23 mouse cellular contexts compared by ENCODE assay signal in the genomic region with DNA sequence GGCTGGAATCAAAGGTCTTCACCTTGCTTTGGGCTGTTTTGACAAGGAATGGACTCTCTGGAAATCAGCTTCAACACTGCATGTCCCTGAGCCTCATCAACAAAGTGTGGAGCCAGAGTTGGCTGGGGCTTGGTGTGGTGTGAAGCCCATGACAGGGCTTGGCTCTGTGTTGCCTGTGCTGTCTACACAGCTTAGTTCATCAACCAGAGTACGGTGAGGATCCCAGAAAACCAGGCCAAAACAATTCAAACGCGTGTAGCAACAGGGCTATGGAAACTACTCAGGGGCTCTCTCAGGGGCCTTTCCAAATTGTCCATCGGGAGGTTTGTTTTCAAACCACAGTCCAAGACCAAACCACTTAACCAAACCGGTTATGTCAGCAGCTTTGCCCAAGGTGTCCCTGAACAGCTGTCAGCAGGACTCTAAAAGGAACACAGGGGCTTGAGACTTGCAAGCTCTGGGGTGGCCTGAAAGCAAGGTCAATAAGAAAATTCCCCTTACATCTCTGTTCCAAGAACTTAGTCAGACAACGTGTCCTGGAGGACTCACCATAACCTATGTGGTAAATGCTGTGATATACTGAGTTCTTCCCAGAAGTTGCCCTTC. TPM values are rescaled to one million over a fixed set of nuclear protein-coding genes. Genes with fewer than 3 reads are reported as not detected.
DNase-seq lines count a peak whose midpoint lies in the region; ATAC-seq and TF ChIP-seq lines count a peak whose summit lies in the region.
"Had no signal": no experiment of that assay in that cellular context is flagged by ENCODE, and none has a peak within 500 bp of the region (broad histone marks: within the 10 kb centered on the region; RNA-seq: fewer than 3 reads in every experiment).

No protein-coding gene starts in this region.

- 40% methylated on average over 6 of the region's 6 CpGs for WGBS in lung, adult 2 months
- WGBS in heart, embryonic 15.5 days = 24% methylated on average over 6 of the region's 6 CpGs
- WGBS in lung, embryonic 15.5 days = 17% methylated on average over 6 of the region's 6 CpGs
- 83% methylated on average over 6 of the region's 6 CpGs for WGBS in thymus, adult 2 months

- no peak for TF ChIP-seq CTCF in lung, adult 2 months (IDR thresholded peaks at IDR 0.05; ENCODE audit: insufficient read depth, low read length)
- TF ChIP-seq CTCF in thymus, adult 2 months (IDR thresholded peaks at IDR 0.05; ENCODE audit: borderline replicate concordance, control insufficient read depth, extremely low read depth, insufficient read depth, low read length, poor library complexity) = no peak

- H3K79me2 ChIP-seq in myocyte (ENCODE audit: control insufficient read depth, insufficient read depth) = no peaks in the 10 kb centered on the region

- DNase-seq in lung, adult 18-20 months = peak; percentile 35 to 40
- DNase-seq in lung, adult 2 months = no peak
- no peak for DNase-seq in kidney, postnatal 14 days
- no peak for DNase-seq in thymus, adult 2 months
- DNase-seq: adrenal gland, postnatal 14 days; cerebellum, adult 2 months; gastrocnemius, postnatal 14 days; kidney, adult 9 months; left cerebral cortex, postnatal 4 days; liver, embryonic 13.5 days; right cerebral cortex, postnatal 14 days; thymus, postnatal 14 days had no signal

- no peak overlapping the region for H3K4me2 ChIP-seq in heart, embryonic 15.5 days
- no peak overlapping the region for H3K4me2 ChIP-seq in lung, embryonic 15.5 days
- peak overlapping the region; percentile 25 for H3K4me2 ChIP-seq in myocyte (ENCODE audit: low read depth)
- H3K4me2 ChIP-seq: embryonic facial prominence, embryonic 15.5 days; liver, embryonic 13.5 days had no signal

- H3K9ac ChIP-seq in heart, embryonic 15.5 days = no peak overlapping the region
- H3K9ac ChIP-seq in lung, embryonic 15.5 days = no peak overlapping the region
- H3K9ac ChIP-seq: embryonic facial prominence, embryonic 15.5 days; liver, embryonic 13.5 days had no signal

- no peak for TF ChIP-seq POLR2A in lung, adult 2 months (IDR thresholded peaks at IDR 0.05; ENCODE audit: borderline replicate concordance, extremely low read depth, low read depth, low read length)
- no peak for TF ChIP-seq POLR2A in myocyte (IDR thresholded peaks at IDR 0.05; ENCODE audit: insufficient read length, low read depth)
- no peak for TF ChIP-seq POLR2A in thymus, adult 2 months (IDR thresholded peaks at IDR 0.05; ENCODE audit: control insufficient read depth, extremely low read depth, insufficient read depth, low read length, poor library complexity)

- H3K27ac ChIP-seq in heart, embryonic 15.5 days = peak overlapping the region; percentile 75
- H3K27ac ChIP-seq in lung, embryonic 15.5 days = peak overlapping the region; percentile 63
- H3K27ac ChIP-seq in thymus, adult 2 months (ENCODE audit: control insufficient read depth, insufficient read depth, low read length) = no peak overlapping the region
- H3K27ac ChIP-seq: embryonic facial prominence, embryonic 15.5 days; forebrain, embryonic 10.5 days; hindbrain, embryonic 10.5 days; liver, embryonic 13.5 days had no signal

- H3K4me3 ChIP-seq in lung, adult 2 months (replicated peaks; ENCODE audit: extremely low read depth, low read depth, low read length) = no peak overlapping the region
- H3K4me3 ChIP-seq in heart, embryonic 15.5 days = no peak overlapping the region
- H3K4me3 ChIP-seq in lung, embryonic 15.5 days = no peak overlapping the region
- H3K4me3 ChIP-seq in myocyte = no peak overlapping the region
- no peak overlapping the region for H3K4me3 ChIP-seq in thymus, adult 2 months (ENCODE audit: control insufficient read depth, insufficient read depth, low read length)
- H3K4me3 ChIP-seq: embryonic facial prominence, embryonic 15.5 days; forebrain, embryonic 10.5 days; hindbrain, embryonic 10.5 days; liver, embryonic 13.5 days had no signal

- peaks cover 4% of the 10 kb centered on the region; the same call in 1 of the 2 replicates for H3K9me3 ChIP-seq in heart, embryonic 15.5 days (replicated peaks)
- no peaks in the 10 kb centered on the region for H3K9me3 ChIP-seq in lung, embryonic 15.5 days
- H3K9me3 ChIP-seq: embryonic facial prominence, embryonic 15.5 days; forebrain, embryonic 10.5 days; hindbrain, embryonic 10.5 days; liver, embryonic 13.5 days had no signal

- no peaks in the 10 kb centered on the region for H3K4me1 ChIP-seq in lung, adult 2 months (ENCODE audit: control insufficient read depth, insufficient read depth, low read length)
- peaks cover 36% of the 10 kb centered on the region for H3K4me1 ChIP-seq in heart, embryonic 15.5 days (replicated peaks)
- peaks cover 31% of the 10 kb centered on the region for H3K4me1 ChIP-seq in lung, embryonic 15.5 days
- no peaks in the 10 kb centered on the region for H3K4me1 ChIP-seq in thymus, adult 2 months (replicated peaks; ENCODE audit: control insufficient read depth, insufficient read depth, low read length)
- H3K4me1 ChIP-seq: forebrain, embryonic 10.5 days; hindbrain, embryonic 10.5 days; liver, embryonic 13.5 days had no signal

- H3K27me3 ChIP-seq in heart, embryonic 15.5 days = no peaks in the 10 kb centered on the region
- H3K27me3 ChIP-seq in lung, embryonic 15.5 days = no peaks in the 10 kb centered on the region
- no peaks in the 10 kb centered on the region for H3K27me3 ChIP-seq in myocyte (ENCODE audit: control insufficient read depth, insufficient read depth, insufficient read length)
- no peaks in the 10 kb centered on the region for H3K27me3 ChIP-seq in thymus, adult 2 months (ENCODE audit: control insufficient read depth, insufficient read depth, low read length)
- H3K27me3 ChIP-seq: embryonic facial prominence, embryonic 15.5 days; liver, embryonic 13.5 days had no signal

- peak; percentile 68 for ATAC-seq in heart, embryonic 15.5 days (replicated peaks; ENCODE audit: insufficient number of reproducible peaks, insufficient read depth, low FRiP score, low read depth)
- peak; percentile 96 for ATAC-seq in lung, embryonic 15.5 days (ENCODE audit: borderline replicate concordance, extremely low read depth, low FRiP score, low TSS enrichment)
- no peak for ATAC-seq in megakaryocyte-erythroid progenitor cell, adult 5-6 weeks (replicated peaks; ENCODE audit: low FRiP score, low TSS enrichment, poor library complexity, severe bottlenecking)
- ATAC-seq: midbrain, embryonic 16.5 days had no signal

- H3ac ChIP-seq in myocyte (ENCODE audit: control insufficient read depth, insufficient read length) = no peak overlapping the region

- H3K36me3 ChIP-seq in heart, embryonic 15.5 days = no peaks in the 10 kb centered on the region
- H3K36me3 ChIP-seq in lung, embryonic 15.5 days = no peaks in the 10 kb centered on the region
- no peaks in the 10 kb centered on the region for H3K36me3 ChIP-seq in myocyte (ENCODE audit: control insufficient read depth, insufficient read depth)
- H3K36me3 ChIP-seq in thymus, adult 2 months (ENCODE audit: control insufficient read depth, insufficient read depth, low read length) = no peaks in the 10 kb centered on the region
- H3K36me3 ChIP-seq: embryonic facial prominence, embryonic 15.5 days; forebrain, embryonic 10.5 days; hindbrain, embryonic 10.5 days; liver, embryonic 13.5 days had no signal

TF ChIP-seq in myocyte, 11 proteins besides CTCF, POLR2A, EP300 and RAD21:
- no peak for TF ChIP-seq MAX (IDR thresholded peaks at IDR 0.05; ENCODE audit: low read depth)
- TF ChIP-seq MYOD1 (IDR thresholded peaks at IDR 0.05; ENCODE audit: control insufficient read depth in 1 of 3, insufficient read length in 2 of 3, low read depth in 2 of 3) = peak in 2 of 3 experiments; percentile 54 to 62
- TF ChIP-seq POLR2AphosphoS2 (IDR thresholded peaks at IDR 0.05; ENCODE audit: insufficient read length, low read depth) = no peak
- peak in 1 of 3 experiments; percentile 58 for TF ChIP-seq MYOG (IDR thresholded peaks at IDR 0.05; ENCODE audit: control insufficient read depth in 1 of 3, insufficient read depth in 1 of 3, insufficient read length in 2 of 3, low read depth in 2 of 3)
- TF ChIP-seq USF1 (IDR thresholded peaks at IDR 0.05; ENCODE audit: low read depth) = no peak
- no peak for TF ChIP-seq CEBPB (IDR thresholded peaks at IDR 0.05; ENCODE audit: insufficient read depth, poor library complexity, severe bottlenecking)
- no peak for TF ChIP-seq TCF3 (IDR thresholded peaks at IDR 0.05; ENCODE audit: insufficient read length, low read depth)
- TF ChIP-seq E2F4 (IDR thresholded peaks at IDR 0.05; ENCODE audit: insufficient read depth) = no peak
- no peak for TF ChIP-seq REST (IDR thresholded peaks at IDR 0.05; ENCODE audit: insufficient read depth, insufficient read length)
- peak; percentile 11 for TF ChIP-seq TCF12 (IDR thresholded peaks at IDR 0.05; ENCODE audit: insufficient read depth, poor library complexity, severe bottlenecking)
- TF ChIP-seq SRF (IDR thresholded peaks at IDR 0.05; ENCODE audit: control insufficient read depth, insufficient read length, low read depth) = no peak

RNA-seq across cellular contexts. Expression of a gene that starts 47.5 kb away (rescaled TPM):
- 8.3 and 16.0 TPM in 2 replicates for polyA plus RNA-seq in lung, adult 2 months (2012; rRNA removed)
- 354 and 528 TPM in 2 replicates for polyA plus RNA-seq in heart, embryonic 15.5 days (2015; fragmentation: Nextera tagmentation; extraction: Ambion mirVana)
- polyA plus RNA-seq in lung, embryonic 15.5 days (2015; fragmentation: Nextera tagmentation; extraction: Ambion mirVana) = 7.9 and 12.5 TPM in 2 replicates
- 310 TPM for polyA plus RNA-seq in myocyte (2012; fragmentation: generic; extraction: Trizol)
- 0.59 and 7.7 TPM in 2 replicates for polyA plus RNA-seq in thymus, adult 2 months (2012; rRNA removed)
- not detected in 2 replicates for total RNA-seq in megakaryocyte-erythroid progenitor cell, adult 5-6 weeks (2014; fragmentation: Nextera tagmentation)
- not detected in 2 replicates for total RNA-seq in megakaryocyte-erythroid progenitor cell, adult 5-6 weeks (2017)
- total RNA-seq: adrenal gland, postnatal 14 days; common myeloid progenitor, adult 5-6 weeks; layer of hippocampus, postnatal 36 days; left cerebral cortex, postnatal 4 days; megakaryocyte, adult 5-6 weeks had no signal
- polyA plus RNA-seq: forebrain, embryonic 10.5 days; hindbrain, embryonic 10.5 days; midbrain, embryonic 16.5 days had no signal

Comparison
In these comparisons a context has a peak if more than half of its experiments do, and no peak if none do; other contexts are left out.
1. DNase-seq: peak in lung, adult 18-20 months (2 of 2); none in lung, adult 2 months (single experiment), kidney, postnatal 14 days (single experiment) and thymus, adult 2 months (single experiment).
2. RNA of a gene that starts 47.5 kb away (polyA plus RNA-seq): 354 to 528 TPM in heart, embryonic 15.5 days and 310 TPM in myocyte (single experiment); 8.3 to 16.0 TPM in lung, adult 2 months, 7.9 to 12.5 TPM in lung, embryonic 15.5 days and 0.59 to 7.7 TPM in thymus, adult 2 months; every median in the first group is over 10 times any median in the second.